Mouse (Mus musculus): ENCODE measurements at regions not wholly inside any gene's neighbourhood (a gene's known extent, or its start where the extent isn't known, plus 50 kb on each side); places are given as distances from the start of the nearest gene placed in this dataset.

- TF ChIP-seq CTCF (IDR thresholded peaks at IDR 0.05), result no peak
- no peak for TF ChIP-seq POLR2A (IDR thresholded peaks at IDR 0.05; ENCODE audit: insufficient read depth, low read depth, low read length)
- no peak for TF ChIP-seq EP300 (IDR thresholded peaks at IDR 0.05; ENCODE audit: insufficient read depth, low read depth, low read length)
These were observed 275.4 kb upstream of the Plxna2 start for GRCm38 (mm10) chr1:194342568-194342967.
